Mouse (Mus musculus) urinary bladder, postnatal 36 days (tissue): Measurements from ENCODE around the gene Btbd8.

Experiments
- DNase-seq, 2 experiments: peaks; one replicate each; pipeline ENCODE4 v3.0.0; 2022; ENCODE audit warnings: low spot score in 2 of 2, mixed read lengths in 1 of 2

Btbd8 gene

DNA sequence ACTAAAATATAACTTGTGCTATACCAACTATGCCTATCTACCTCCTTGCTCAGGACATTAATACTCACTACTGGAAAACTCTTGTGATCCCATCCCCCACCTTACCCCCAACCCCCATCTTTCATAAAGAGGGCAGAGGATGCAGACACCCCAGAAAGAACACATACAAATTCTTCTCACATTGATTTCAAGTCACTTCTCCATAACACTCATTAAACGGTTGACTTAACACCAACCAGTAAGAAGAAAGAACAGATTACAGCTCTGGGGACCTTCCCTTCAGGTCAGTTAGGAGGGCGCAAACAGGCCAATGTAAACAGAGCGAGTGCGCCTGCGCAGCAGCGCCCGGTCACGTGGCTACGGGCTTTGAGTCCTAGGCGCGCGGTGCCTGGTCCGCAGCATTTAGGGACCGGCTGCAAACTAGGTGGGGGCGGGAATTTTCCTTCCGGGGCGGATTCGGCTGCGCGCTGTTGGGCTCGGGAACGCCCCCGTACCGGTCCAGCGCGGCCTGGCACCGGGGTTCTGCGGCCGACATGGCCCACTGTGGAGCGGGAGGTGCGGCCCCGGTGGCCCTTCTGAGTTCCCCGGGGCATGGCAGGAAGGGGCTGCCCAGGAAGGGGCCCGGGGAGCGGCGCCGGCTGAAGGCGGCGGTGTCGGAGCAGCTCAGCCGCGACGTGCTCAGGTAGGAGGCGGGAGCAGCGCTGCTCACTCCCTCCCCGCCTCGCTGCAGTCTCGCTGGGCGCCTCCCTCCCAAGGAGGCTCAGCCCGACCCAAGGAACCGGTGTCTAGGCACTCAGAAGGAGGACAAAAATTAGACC lies at the start of gene Btbd8:
Gene Btbd8 (plus strand): TSS at position 534 of the 818 bp plus-strand sequence.
- DNase-seq: peak; percentile 90 to 92

DNA sequence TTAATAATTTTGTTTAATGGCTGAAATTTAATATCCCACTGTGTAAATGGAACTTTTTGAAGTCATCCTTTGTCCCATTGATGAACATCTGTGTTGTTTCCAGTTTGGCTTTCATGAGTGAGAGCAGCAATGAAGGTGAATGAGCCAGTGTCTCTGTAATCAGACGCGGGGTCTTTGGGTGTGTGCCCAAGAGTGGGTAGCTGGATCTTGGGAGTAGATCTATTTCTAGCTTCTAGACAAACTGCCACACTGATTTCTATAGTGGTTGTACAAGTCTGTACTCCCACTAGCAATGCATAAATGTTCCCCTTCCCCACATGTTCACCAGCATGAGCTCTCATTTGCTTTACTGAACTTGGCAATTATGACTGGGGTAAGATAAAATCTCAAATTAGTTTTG lies 48.4 kb upstream of the Btbd8 start:
- DNase-seq: no peak

DNA sequence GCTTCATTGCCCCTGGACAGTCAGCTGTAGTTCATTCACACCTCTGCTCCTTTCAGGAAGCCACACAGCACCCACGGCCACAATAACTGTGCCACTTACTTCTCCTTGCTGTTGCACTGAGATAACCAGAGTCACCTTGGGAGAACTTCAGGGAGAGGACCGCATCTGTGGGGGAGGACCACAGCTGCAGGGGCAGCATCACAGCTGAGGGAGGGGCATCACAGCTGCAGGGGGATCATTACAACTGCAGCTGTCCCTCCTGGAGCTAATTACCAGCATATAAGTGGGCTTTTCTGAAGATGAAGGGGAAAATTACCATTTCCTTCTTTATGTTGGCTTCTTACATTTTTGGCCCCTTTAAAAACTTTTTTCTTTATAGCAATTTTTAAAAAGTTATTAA lies 43.4 kb upstream of the Btbd8 start:
- DNase-seq: no peak

DNA sequence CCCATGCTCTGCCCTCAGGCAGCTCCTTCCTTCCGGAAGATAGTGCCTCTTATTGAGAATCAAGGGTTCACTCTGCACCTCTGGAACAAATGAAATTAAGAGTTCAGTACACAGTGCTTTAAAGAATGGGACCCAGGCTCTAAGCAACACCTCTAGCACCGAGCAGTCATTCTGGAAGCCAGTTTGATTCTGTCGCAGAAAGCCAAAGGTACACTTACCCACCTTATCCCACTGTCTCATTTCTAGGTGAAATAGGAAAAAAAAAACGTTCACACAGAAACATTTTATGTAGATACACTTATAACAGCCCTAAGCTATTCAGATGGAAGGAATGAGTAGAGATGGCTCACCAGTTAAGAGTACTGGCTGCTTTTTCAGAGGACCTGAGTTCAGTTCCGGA lies 35.4 kb upstream of the Btbd8 start, which contains the start of gene Ephx4:
Gene Ephx4 (plus strand): TSS at position 301 of the 400 bp plus-strand sequence.
- no peak for DNase-seq

DNA sequence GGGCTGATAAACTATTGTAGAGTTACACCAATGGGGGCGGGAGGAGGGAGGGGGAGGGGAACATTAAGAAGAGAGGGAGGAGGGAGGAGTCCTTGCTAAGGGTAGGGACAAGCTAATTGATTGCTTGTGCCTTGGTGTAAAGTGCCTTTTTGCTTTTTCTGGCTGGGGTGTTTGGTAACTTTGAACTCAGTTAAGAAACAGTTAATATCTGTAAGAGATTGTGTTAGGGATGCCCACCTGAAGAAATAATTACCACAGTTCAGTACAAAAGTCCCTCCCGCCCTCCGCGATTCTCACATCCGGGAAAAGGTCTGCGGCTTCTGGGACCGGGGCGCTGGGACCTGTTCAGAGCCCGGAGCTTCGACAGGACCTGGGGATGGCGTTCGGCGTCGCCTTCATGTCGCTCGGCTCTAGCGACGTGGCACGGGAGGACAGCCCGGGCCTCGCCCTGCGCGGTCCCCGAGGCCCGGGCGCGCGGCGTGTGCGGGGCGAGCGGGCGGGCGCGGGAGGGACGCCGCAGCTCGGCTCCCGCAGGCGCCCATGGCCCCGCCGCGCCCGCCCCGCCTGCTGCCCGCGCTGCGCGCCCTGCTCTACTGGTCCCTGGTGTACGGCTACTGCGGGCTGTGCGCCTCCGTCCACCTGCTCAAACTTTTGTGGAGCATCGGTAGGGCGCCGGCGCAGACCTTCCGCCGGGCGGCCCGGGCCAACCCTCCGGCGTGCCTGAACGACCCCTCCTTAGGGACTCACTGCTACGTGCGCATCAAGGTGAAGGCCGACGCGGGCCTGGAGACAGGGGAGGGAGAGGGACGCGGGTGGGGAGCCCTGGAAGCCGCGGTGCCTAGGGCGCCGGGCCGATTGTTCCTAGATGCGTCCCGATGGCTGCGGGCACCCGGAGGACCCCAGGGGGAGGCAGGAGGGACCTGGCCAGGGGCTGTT lies 34.5 kb upstream of the Btbd8 start:
- peak in 1 of 2 experiments; percentile 1 for DNase-seq

DNA sequence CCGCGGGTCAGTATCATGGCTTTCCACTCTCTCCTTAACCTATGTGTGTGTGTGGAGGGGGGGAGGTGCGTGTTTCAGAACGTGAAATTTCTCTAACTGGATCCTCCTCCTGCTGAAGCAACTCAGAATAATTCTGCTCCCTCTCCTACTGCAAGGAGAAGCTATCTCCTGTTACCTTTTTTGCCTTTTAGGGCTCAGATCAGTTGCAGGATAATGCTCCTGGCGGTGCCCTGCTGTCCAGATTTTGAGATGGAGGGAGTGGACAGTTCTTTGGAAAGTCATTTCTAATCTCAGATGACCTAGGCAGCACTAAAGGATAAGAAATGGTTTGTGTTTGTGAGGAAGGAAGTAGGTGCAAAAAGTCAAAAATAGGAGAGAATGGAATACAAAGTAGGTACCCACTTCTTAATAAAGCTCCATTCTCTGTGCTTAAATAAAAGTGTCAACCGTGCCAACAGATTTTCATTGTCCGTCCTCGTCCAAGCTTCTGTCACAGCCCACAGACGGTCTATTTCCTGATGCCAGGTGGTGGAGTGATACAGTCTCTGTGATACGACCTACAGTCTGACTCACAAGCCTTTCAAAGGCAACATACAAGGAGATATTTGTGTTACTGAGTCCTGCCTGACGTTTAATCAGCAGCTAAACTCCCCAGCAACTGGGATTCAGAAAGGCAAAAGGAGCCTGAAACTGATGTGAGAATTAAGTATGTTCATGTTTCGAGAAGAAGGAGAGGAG lies 33.7 kb upstream of the Btbd8 start:
- DNase-seq: no peak

DNA sequence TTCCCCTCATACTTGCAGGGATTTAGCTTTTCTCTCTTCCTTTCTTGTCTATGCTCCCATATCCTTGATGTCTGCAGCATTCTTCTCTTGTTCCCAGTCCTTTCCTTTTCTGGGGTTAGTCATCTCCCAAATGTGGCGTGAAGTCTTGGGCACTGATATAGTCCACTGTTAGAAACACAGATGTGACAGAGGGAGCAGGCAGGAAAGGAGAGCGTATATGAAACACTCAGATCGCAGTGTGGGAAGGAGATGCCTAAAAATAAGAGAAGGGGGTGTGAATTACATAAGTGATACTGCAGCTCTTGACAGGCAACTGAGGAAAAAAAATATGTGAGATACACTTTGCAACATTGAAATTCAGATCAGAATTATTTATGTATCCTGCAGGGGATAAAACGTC lies 32.4 kb upstream of the Btbd8 start:
- no peak for DNase-seq

DNA sequence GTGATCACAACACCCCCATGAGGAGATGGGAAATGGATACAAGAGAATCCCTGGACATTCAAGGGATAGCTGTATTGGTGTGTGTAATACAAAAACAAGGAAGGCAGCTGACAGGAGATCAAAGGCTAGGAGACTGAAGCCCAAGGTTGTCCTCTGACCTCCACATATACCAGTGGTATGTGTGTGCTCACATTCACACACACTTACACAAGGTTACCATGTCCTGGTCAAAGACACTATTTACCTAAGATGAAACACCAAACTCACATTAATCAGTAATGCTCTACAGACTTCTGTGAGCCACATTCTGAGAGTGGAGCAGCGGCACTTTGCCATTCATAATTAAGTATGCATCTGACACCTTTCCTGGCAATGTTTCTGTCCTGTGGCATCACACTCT lies 27.5 kb upstream of the Btbd8 start:
- DNase-seq: no peak

DNA sequence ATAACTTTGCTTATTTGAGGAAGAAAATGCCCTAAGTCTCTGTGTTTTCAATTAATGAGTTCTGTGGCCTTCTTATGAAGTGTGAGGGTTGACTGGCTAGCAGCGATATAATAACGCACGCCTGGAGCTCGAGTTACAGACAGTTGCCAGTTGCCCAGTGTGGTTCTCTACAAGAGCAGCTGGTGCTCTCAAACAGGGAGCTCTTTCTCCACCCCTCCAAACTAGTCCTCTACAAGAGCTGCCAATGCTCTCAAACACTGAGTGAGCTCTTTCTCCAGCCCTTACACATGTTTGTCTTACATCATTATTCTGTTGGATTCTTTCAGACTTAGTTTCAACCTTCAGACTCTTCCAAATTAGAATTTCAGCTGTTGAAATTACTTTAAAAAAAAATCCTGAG lies 26.5 kb upstream of the Btbd8 start:
- no peak for DNase-seq

DNA sequence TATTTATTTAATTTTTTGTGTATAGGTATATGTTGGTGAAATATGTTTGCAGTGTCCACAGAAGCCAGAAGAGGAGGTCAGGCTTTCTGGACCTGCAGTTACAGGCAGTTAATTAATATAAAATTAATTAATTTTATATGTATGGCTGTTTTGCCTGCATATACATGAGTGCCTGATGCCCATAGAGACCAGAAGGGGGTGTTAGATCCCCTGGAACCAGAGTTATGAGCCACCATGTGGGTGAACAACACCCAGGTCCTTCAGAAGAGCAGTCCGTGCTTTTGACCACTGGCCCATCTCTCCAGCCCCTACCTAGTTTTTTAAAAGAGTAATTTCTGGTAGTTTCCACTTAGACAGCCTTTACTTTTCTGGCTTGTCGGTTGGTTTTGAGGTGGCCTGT lies 25.5 kb upstream of the Btbd8 start:
- DNase-seq: no peak

DNA sequence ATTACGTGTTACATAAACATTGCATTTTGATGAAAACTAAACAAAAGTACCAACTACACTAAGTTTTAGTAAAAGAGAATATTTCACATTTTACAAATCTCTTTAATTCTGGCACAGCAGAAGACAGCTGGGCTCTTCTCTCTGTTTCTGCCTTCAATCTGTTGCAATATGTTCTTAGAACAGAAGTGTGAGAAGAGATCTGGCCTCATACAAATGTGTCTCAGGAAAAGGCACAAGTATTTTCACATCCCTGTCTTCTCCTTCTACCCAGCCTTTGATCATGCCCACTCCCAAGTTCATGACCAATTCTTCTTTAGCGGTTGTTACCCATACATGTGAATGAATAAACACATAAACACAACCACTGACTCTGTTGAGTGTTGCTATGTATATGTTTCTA lies 22.7 kb upstream of the Btbd8 start:
- no peak for DNase-seq

DNA sequence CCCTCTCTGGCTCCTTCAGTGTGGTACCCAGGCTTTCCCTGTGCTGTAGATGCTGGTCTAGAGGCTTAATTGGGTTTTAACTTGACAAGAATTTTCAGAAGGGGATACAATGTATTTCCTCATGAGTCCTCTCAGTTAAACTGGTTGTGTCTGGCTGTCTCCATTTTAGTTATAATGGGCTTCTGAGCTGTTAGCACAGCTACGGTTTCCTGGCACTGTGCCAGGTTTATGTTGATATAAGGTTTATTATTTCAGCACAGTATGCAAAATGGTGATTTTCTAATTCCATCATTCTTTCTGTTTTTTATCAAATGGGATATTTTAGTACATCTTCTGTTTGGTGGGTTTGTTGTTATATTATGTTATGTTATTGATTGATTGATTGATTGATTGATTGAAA lies 16.1 kb upstream of the Btbd8 start:
- no peak for DNase-seq

DNA sequence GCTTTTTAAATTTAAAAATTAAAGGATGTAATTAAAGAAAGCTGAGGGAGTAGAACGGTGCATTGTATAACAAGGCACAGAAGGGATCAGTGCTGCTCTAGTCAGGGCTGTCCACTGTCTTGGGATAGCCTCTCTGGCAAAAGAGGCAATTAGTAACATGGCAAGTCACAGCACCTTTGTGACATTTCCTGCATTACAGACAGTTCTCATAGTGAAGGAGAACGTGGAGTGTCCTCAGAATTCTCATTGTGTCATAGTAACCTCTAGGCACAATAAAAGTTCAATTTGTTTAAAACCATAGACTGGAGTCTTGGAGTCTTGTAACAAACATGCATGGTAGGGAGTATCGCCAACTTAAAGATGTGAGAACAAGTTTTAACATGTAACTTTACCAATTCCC lies 6.5 kb upstream of the Btbd8 start, which contains the start of gene Lpcat2b:
Gene Lpcat2b (plus strand): TSS at position 301 of the 400 bp plus-strand sequence.
- no peak for DNase-seq

DNA sequence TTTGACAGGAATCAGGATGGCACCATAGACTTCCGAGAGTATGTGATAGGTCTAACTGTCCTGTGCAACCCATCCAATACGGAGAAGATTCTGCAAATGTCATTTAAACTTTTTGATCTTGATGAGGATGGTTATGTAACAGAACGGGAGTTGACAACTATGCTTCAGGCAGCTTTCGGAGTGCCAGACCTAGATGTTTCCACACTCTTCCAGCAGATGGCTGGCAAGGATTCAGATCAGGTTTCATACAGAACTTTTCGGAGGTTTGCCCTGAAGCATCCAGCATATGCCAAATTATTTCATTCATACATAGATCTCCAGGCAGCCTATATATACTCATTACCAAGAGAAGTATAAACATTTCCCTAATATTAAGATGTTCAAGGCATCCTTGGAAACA lies 3.8 kb upstream of the Btbd8 start:
- DNase-seq: no peak

DNA sequence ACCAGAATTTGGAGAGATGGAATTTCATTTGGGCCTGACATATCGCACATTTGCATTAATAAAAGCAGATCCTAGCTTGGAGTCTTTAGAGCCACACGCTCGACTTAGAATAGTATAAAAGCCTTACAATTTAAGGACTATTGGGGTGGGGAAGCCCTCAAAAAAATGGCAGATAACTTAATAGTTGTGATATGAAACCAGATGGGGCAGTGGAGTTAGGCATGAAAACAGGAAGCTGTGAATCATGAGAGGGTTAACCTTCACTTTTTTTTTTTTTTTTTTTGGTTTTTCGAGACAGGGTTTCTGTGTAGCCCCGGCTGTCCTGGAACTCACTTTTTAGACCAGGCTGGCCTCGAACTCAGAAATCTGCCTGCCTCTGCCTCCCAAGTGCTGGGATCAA lies 1.6 kb upstream of the Btbd8 start:
- DNase-seq: no peak

DNA sequence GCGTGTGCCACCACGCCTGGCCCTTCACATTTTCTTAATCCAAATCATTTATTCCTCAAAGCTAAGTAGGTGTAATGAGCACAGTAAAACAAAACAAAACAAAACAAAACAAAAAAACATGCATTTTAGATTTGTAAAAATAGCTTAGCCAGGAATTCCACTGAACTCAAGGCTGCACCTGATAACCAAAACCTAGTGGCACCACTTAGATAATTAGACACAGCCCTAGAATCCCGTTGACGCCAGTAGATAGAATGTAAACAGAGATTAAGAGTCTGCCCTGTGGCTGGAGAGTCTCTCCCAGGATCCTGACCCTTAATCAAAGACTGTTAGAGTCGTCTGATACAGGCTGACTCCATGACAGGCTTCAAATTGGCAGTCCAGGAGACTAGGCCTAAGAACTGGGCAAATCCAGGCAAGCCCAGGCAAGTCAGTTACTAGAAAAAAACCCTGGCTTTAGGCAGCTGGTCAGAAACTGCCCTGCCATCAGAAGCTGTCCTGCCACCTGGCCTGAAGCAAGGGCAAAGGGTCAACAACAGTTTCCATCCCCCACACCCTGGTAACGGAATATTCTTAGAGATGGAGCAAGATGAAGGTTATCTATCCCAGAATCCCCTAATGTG lies 1.1 kb upstream of the Btbd8 start:
- DNase-seq: no peak

DNA sequence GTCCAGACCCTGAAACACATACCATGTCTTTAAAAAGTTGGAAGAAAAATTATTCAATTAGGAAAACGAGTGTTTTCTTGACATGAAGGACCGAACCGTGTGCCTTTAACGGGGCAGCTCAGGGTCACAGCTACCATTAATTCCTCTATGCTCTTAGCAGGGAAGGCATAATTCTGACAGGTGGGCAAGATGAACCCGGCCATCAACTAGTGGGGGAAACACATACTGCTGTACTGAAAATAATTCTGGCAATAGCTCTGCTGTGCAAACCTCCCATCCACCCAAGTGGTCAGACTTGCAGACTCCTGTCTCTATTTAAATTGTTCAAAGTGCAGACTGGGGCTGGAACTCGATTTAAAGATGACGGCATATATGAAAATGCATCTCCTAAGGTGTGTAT lies 556 bp downstream of the Btbd8 start:
- no peak for DNase-seq

DNA sequence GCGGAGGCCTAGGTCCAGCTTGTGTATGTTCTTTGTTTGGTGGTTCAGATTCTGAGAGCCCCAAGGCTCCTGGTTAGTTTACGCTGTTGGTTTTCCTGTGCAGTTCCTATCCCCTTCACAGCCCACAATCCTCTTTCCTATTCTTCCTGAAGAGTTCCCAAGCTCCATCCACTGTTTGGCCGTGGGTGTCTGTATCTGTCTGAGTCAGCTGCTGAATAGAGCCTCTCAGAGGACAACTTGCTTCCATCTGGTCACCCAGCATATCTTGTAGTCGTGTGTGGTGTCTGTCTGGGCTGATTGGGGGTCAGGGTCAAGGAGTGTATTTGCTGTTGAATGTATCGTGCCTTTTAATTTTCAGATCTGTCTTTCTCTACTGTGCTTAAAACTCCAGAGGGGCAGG lies 4.1 kb downstream of the Btbd8 start:
- no peak for DNase-seq

DNA sequence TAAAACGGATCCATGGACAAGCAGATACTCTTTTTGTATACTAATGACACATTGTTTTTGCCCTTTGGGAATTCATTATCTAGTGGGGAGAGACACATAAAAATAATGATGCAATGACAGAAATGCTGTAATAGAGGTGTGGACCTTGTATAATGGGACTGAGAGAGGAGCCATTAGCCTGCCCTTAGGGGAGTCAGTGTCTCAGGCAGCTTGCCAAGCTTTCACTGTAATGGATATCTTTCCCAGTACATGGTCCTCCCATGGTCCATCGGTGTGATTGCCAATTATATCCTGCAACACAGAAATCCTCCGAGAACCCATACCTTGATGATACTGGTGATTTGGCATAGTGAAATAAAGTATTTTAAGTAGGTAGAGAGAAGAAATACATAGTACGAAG lies 6.5 kb downstream of the Btbd8 start:
- no peak for DNase-seq

DNA sequence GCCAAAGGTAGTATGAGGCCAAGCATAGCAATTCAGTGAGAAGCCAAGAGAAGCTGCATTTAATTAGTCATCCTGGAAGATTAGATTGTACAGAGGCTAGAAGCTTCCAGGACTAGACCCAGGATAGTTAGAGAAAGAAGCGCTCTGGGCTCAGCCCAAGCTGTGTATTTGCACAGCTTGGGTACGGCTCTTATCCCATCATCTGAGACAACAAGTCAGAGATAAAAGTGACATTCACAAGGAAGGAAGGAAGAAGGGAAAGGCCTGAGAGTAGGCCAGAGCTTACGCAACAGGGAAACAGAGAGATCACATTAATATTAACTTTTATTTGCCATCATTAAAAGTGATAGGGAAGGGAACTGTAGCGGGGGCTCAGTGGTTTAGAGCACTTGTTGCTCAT lies 10.2 kb downstream of the Btbd8 start:
- no peak for DNase-seq

DNA sequence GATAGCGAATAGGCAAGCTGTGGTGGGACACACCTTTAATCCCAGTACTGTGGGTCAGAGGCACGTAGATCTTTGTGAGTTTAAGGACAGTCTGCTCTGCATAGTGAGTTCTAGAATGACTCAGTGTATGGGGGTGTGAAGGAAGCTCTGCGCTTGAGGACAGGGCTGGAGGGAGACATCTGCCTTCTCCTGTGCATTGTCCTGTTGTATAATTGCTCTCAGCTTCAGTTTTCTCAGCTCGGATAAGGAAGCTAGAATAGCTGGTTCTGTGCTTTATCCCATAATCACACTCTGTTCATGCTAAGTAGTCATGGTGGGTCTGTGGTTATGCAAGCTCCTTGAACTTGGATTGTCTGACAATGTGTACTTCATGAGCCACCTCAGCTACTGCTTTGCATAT lies 11.0 kb downstream of the Btbd8 start:
- DNase-seq: no peak

DNA sequence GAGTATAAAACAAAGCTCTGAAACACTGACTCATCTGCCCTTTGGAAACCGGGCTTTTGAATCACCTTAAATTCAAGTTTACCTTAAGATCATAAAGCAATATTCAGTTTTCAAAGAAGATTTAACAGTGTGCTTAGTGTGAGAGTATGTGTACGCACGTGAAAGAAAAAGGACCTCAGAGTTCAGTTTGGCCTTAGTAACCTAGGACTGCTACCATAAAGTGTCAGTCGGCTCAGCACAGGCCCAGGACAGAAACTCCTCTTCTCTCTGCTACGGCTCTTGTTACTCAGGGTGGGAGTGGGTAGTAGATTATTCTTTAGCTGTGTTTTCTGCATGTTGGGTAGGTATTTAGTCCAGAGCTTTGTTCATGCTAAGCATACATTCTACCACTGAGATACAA lies 11.8 kb downstream of the Btbd8 start:
- DNase-seq: no peak
